Mouse (Mus musculus) lung, embryonic 14.5 days (tissue): Measurements from ENCODE around the gene Xylt1. TPM values are rescaled to one million over a fixed set of nuclear protein-coding genes. Genes with fewer than 3 reads are reported as not detected.

Experiments used
- ATAC-seq: fragments of 200-750 bp; cut with Nextera tagmentation; 2 replicates; pipeline ENCODE4 v1.8.0; 2017; ENCODE audit warnings: mild to moderate bottlenecking, moderate TSS enrichment, moderate library complexity; ENCODE audit not compliant: insufficient read depth
- DNase-seq: peaks from one replicate; pipeline ENCODE4 v3.0.0-alpha.2; 2015
- H3K27ac ChIP-seq: fragments of 300-500 bp; sonication (generic); 2 replicates; pipeline ENCODE4 v1.5.1; 2014; ENCODE audit warnings: low read depth, mild to moderate bottlenecking, moderate library complexity
- H3K27me3 ChIP-seq: fragments of 300-500 bp; sonication (generic); 2 replicates; pipeline ENCODE4 v1.6.1; 2014; ENCODE audit warnings: low read length, control low read depth; ENCODE audit not compliant: insufficient read depth
- H3K36me3 ChIP-seq: fragments of 300-500 bp; sonication (generic); 2 replicates; pipeline ENCODE4 v1.6.1; 2014; ENCODE audit warnings: control low read depth; ENCODE audit not compliant: insufficient read depth
- H3K4me1 ChIP-seq: fragments of 300-500 bp; sonication (generic); 2 replicates; pipeline ENCODE4 v1.6.1; 2014; ENCODE audit warnings: antibody characterized with exemption, control low read depth; ENCODE audit not compliant: insufficient read depth
- H3K4me2 ChIP-seq: fragments of 300-500 bp; sonication (generic); 2 replicates; pipeline ENCODE4 v1.6.1; 2014; ENCODE audit warnings: mild to moderate bottlenecking
- H3K4me3 ChIP-seq: fragments of 300-500 bp; sonication (generic); 2 replicates; pipeline ENCODE4 v1.5.1; 2014; ENCODE audit warnings: low read depth, low read length
- H3K9ac ChIP-seq: fragments of 300-500 bp; sonication (generic); 2 replicates; pipeline ENCODE4 v1.6.1; 2014
- H3K9me3 ChIP-seq: fragments of 300-500 bp; sonication (generic); 2 replicates; pipeline ENCODE4 v1.6.1; 2016; ENCODE audit warnings: low read depth, low read length, control low read depth
- CTCF ChIP-seq: IDR thresholded peaks from 2 replicates; pipeline ENCODE4 v1.5.1; 2016; ENCODE audit warnings: antibody characterized with exemption, low read depth
- WGBS: fragments of 180-500 bp; shearing (Covaris S2); extraction: QIAGEN DNeasy Blood & Tissue Kit; methylation state at CpG from one replicate; pipeline ENCODE4 v1.1.7; 2014; 5-methylcytosine and 5-hydroxymethylcytosine counted together
- polyA plus RNA-seq: library from polyadenylated mRNA; unstranded; fragments of >200 nt; fragmentation: Nextera tagmentation; extraction: Ambion mirVana; gene quantifications from 2 replicates; pipeline ENCODE4 v1.2.1, GENCODE M21; 2014

Gene Xylt1
- polyA plus RNA-seq, 1 experiment from 2014 or later: 1.0 TPM

GRCm38 (mm10) chr7:117449605-117450004, 68.8 kb downstream of the Xylt1 start:
- ATAC-seq (no peak), DNase-seq (no peak)
- no peaks in the 10 kb centered on the region for H3K9me3 ChIP-seq
- H3K9ac ChIP-seq: no peak overlapping the region
- no peak overlapping the region for H3K4me3 ChIP-seq
- no peaks in the 10 kb centered on the region for H3K27me3 ChIP-seq
- no peak overlapping the region for H3K27ac ChIP-seq
- no peak for TF ChIP-seq CTCF
- H3K4me1 ChIP-seq: peaks cover 6% of the 10 kb centered on the region; the same call in 1 of the 2 replicates
- 95% methylated on average over 5 of the region's 5 CpGs for WGBS
- H3K36me3 ChIP-seq: no peaks in the 10 kb centered on the region
- no peak overlapping the region for H3K4me2 ChIP-seq

- H3K27me3 ChIP-seq: no peaks in the 10 kb centered on the region
- no peak overlapping the region for H3K4me2 ChIP-seq
- H3K4me1 ChIP-seq: peaks cover 6% of the 10 kb centered on the region; the same call in 1 of the 2 replicates
- DNase-seq (no peak), ATAC-seq (no peak)
- H3K9me3 ChIP-seq: no peaks in the 10 kb centered on the region
- TF ChIP-seq CTCF: no peak
- no peak overlapping the region for H3K4me3 ChIP-seq
- H3K36me3 ChIP-seq: no peaks in the 10 kb centered on the region
- no peak overlapping the region for H3K27ac ChIP-seq
- H3K9ac ChIP-seq: no peak overlapping the region
Measured at GRCm38 (mm10) chr7:117451212-117451611, 70.4 kb downstream of the Xylt1 start.

- no peaks in the 10 kb centered on the region for H3K27me3 ChIP-seq
- no peak overlapping the region for H3K27ac ChIP-seq
- H3K4me2 ChIP-seq: no peak overlapping the region
- H3K9me3 ChIP-seq: no peaks in the 10 kb centered on the region
- H3K4me1 ChIP-seq: peaks cover 6% of the 10 kb centered on the region; the same call in 1 of the 2 replicates
- DNase-seq (peak; percentile 68), ATAC-seq (peak; percentile 17; the same call in 1 of the 2 replicates)
- no peaks in the 10 kb centered on the region for H3K36me3 ChIP-seq
- no peak overlapping the region for H3K9ac ChIP-seq
- WGBS: 22% methylated on average over 2 of the region's 2 CpGs
- no peak overlapping the region for H3K4me3 ChIP-seq
- no peak for TF ChIP-seq CTCF
Measured at GRCm38 (mm10) chr7:117452269-117452668, 71.5 kb downstream of the Xylt1 start.

- ATAC-seq: no peak
- Histone ChIP-seq H3K36me3 (no peaks in the 10 kb centered on the region), H3K9ac (no peak overlapping the region), H3K4me1 (peaks cover 6% of the 10 kb centered on the region; the same call in 1 of the 2 replicates), H3K4me2 (no peak overlapping the region), H3K27ac (no peak overlapping the region), H3K27me3 (no peaks in the 10 kb centered on the region), H3K9me3 (no peaks in the 10 kb centered on the region), H3K4me3 (no peak overlapping the region)
- DNase-seq: no peak
- WGBS: 86% methylated on average over 11 of the region's 11 CpGs
- TF ChIP-seq CTCF: no peak
Measured at GRCm38 (mm10) chr7:117454789-117455548, 74.2 kb downstream of the Xylt1 start.

- no peak overlapping the region for H3K4me3 ChIP-seq
- ATAC-seq (peak; percentile 67; the same call in 1 of the 2 replicates), DNase-seq (peak; percentile 51)
- H3K9ac ChIP-seq: no peak overlapping the region
- no peak for TF ChIP-seq CTCF
- WGBS: 51% methylated on average over 7 of the region's 7 CpGs
- no peaks in the 10 kb centered on the region; the same call in 1 of the 2 replicates for H3K9me3 ChIP-seq
- H3K36me3 ChIP-seq: no peaks in the 10 kb centered on the region
- no peak overlapping the region for H3K4me2 ChIP-seq
- H3K27me3 ChIP-seq: no peaks in the 10 kb centered on the region
- no peak overlapping the region for H3K27ac ChIP-seq
- no peaks in the 10 kb centered on the region for H3K4me1 ChIP-seq
Measured at GRCm38 (mm10) chr7:117462196-117462935, 81.6 kb downstream of the Xylt1 start.

GRCm38 (mm10) chr7:117464956-117465355, 84.2 kb downstream of the Xylt1 start:
- Histone ChIP-seq H3K9ac (no peak overlapping the region), H3K27ac (no peak overlapping the region), H3K36me3 (no peaks in the 10 kb centered on the region), H3K4me1 (no peaks in the 10 kb centered on the region), H3K4me3 (no peak overlapping the region), H3K4me2 (no peak overlapping the region), H3K9me3 (no peaks in the 10 kb centered on the region; the same call in 1 of the 2 replicates), H3K27me3 (no peaks in the 10 kb centered on the region)
- peak; percentile 45 for DNase-seq
- no peak for ATAC-seq
- 55% methylated on average over 4 of the region's 4 CpGs for WGBS
- TF ChIP-seq CTCF: no peak
